Mouse (Mus musculus): ENCODE measurements around the gene Osbpl8.
"Not testable (repeated sequence)": the region's sequence is repeated elsewhere in the genome, so short reads cannot be mapped to it uniquely, and the experiment has no call there.

The Osbpl8 gene

GRCm38 (mm10) chr10:111185574-111186269, 21.2 kb downstream of the Osbpl8 start:
- DNase-seq (ENCODE audit: low spot score in 2 of 2) = no peak

- no peak for DNase-seq (ENCODE audit: low spot score in 2 of 2)
These were observed 24.5 kb downstream of the Osbpl8 start for GRCm38 (mm10) chr10:111189022-111189555.

- DNase-seq (ENCODE audit: low spot score in 2 of 2) = no peak
These were observed 25.7 kb downstream of the Osbpl8 start for GRCm38 (mm10) chr10:111190110-111190795.

GRCm38 (mm10) chr10:111193536-111193935, 29.0 kb downstream of the Osbpl8 start:
- DNase-seq (ENCODE audit: low spot score in 2 of 2) = no peak

- DNase-seq (ENCODE audit: low spot score in 2 of 2) = no peak
These were observed 31.6 kb downstream of the Osbpl8 start for GRCm38 (mm10) chr10:111196191-111196590.

GRCm38 (mm10) chr10:111198705-111199104, 34.2 kb downstream of the Osbpl8 start:
- DNase-seq (ENCODE audit: low spot score in 2 of 2) = not testable (repeated sequence)

- no peak for DNase-seq (ENCODE audit: low spot score in 2 of 2)
These were observed 36.6 kb downstream of the Osbpl8 start for GRCm38 (mm10) chr10:111201120-111201519.

- DNase-seq (ENCODE audit: low spot score in 2 of 2) = no peak
These were observed 37.1 kb downstream of the Osbpl8 start for GRCm38 (mm10) chr10:111201666-111202065.

GRCm38 (mm10) chr10:111204089-111204488, 39.5 kb downstream of the Osbpl8 start:
- DNase-seq (ENCODE audit: low spot score in 2 of 2) = no peak

GRCm38 (mm10) chr10:111205421-111205820, 40.9 kb downstream of the Osbpl8 start:
- DNase-seq (ENCODE audit: low spot score in 2 of 2) = no peak

GRCm38 (mm10) chr10:111207386-111207785, 42.8 kb downstream of the Osbpl8 start:
- no peak for DNase-seq (ENCODE audit: low spot score in 2 of 2)

GRCm38 (mm10) chr10:111214084-111214483, 49.5 kb downstream of the Osbpl8 start:
- DNase-seq (ENCODE audit: low spot score in 2 of 2) = no peak

- DNase-seq (ENCODE audit: low spot score in 2 of 2) = no peak
These were observed 50.1 kb downstream of the Osbpl8 start for GRCm38 (mm10) chr10:111214696-111215095.

GRCm38 (mm10) chr10:111215572-111215971, 51.0 kb downstream of the Osbpl8 start:
- no peak for DNase-seq (ENCODE audit: low spot score in 2 of 2)

GRCm38 (mm10) chr10:111216111-111216510, 51.6 kb downstream of the Osbpl8 start:
- DNase-seq (ENCODE audit: low spot score in 2 of 2) = no peak

- no peak for DNase-seq (ENCODE audit: low spot score in 2 of 2)
These were observed 58.0 kb downstream of the Osbpl8 start for GRCm38 (mm10) chr10:111222535-111222934.

GRCm38 (mm10) chr10:111223218-111223830, 58.8 kb downstream of the Osbpl8 start:
- DNase-seq (ENCODE audit: low spot score in 2 of 2) = no peak

GRCm38 (mm10) chr10:111224696-111225095, 60.1 kb downstream of the Osbpl8 start:
- no peak for DNase-seq (ENCODE audit: low spot score in 2 of 2)

- DNase-seq (ENCODE audit: low spot score in 2 of 2) = peak; percentile 76 to 94
These were observed 62.0 kb downstream of the Osbpl8 start for GRCm38 (mm10) chr10:111226508-111226907.

- DNase-seq (ENCODE audit: low spot score in 2 of 2) = not testable (repeated sequence)
These were observed 67.7 kb downstream of the Osbpl8 start for GRCm38 (mm10) chr10:111232237-111232636.

- no peak for DNase-seq (ENCODE audit: low spot score in 2 of 2)
These were observed 69.1 kb downstream of the Osbpl8 start for GRCm38 (mm10) chr10:111233476-111234130.
